Mouse (Mus musculus): ENCODE results near the gene Ugt1a7c. TPM values are rescaled to one million over a fixed set of nuclear protein-coding genes. Genes with fewer than 3 reads are reported as not detected.
"Not testable (repeated sequence)": the region's sequence is repeated elsewhere in the genome, so short reads cannot be mapped to it uniquely, and the experiment has no call there.

Ugt1a7c gene
- polyA plus RNA-seq, 1 experiment: 3.8 TPM

DNA sequence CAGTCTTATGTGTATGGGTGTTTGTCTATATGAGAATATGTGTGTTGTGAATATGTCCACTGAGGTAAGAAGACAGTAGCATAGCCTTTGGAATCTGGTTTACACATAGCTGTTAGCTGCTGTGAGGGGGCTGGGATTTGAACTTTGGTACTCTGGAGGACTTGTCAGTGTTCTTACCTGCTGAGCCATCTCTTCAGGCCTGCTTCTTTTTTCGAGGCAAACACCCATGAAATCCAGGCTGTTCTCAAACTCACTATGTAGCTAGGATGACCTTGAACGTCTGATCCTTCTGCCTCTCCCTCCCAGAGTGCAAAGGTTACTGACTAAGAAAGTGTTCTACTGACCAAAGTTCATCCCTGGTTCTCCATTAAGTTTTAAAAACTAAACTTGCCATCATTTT is 10.8 kb downstream of the Ugt1a7c start:
- WGBS: 69% methylated on average over 2 of the region's 2 CpGs

DNA sequence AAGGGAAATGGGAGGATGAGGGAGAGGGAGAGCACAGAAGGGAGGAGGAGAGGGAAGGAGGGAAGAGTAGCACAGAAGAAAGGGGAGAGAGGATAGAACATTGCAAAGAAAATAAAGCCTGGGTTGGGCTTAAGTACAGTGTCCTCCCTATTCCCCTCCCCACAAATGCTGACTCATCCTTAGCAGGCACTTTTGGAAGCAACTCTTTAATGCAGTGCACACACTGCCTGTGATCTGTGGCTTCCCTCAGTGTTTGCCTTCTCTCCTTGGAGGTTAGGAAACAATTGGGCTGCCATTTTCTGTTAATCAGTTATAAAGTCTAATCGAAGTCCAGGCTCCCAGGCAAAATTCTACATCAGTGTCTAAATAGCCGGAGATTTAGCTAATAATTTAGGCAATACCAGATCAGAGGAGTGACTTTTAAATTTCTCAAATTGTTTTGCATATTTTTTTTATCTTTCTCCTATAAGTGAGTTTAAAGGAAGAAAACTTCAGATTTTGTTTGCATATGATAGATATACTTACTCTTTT is 14.2 kb downstream of the Ugt1a7c start:
- H3K4me1 ChIP-seq (ENCODE audit: control insufficient read depth, insufficient read depth, low read length); H3K27ac ChIP-seq (ENCODE audit: control insufficient read depth, insufficient read depth, low read depth, low read length, poor library complexity); H3K4me3 ChIP-seq (replicated peaks; ENCODE audit: control insufficient read depth, low read depth, low read length): not testable (repeated sequence)
- 61% methylated on average over 2 of the region's 2 CpGs for WGBS

More for the DNA sequence above, 10.8 kb downstream of the Ugt1a7c start:
- Histone ChIP-seq H3K27ac (ENCODE audit: control insufficient read depth, insufficient read depth, low read depth, low read length, poor library complexity) (no peak overlapping the region), H3K4me3 (replicated peaks; ENCODE audit: control insufficient read depth, low read depth, low read length) (no peak overlapping the region), H3K4me1 (ENCODE audit: control insufficient read depth, insufficient read depth, low read length) (peaks cover 2% of the 10 kb centered on the region)
- TF ChIP-seq POLR2A (IDR thresholded peaks at IDR 0.05; ENCODE audit: borderline replicate concordance, control insufficient read depth, low read depth, low read length): no peak

DNA sequence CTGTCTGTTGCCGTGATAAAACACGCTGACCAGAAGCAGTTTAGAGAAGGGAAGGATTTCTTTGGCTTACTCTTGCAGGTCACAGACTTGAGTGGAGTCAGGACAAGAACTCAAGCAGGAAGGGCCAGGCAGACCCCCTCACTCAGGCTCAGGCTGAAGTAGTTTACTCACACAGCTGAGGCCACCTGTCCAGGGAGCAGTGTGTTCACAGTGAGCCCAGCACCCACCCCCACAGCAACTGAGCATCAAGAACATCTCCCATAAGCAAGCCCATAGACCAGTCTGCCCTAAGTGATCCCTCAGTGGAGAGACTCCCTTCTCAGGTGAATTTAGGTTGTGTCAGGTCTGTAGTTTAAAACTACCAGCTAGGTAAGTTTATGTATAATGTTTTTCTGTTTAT is 14.7 kb downstream of the Ugt1a7c start:
- H3K4me1 ChIP-seq (ENCODE audit: control insufficient read depth, insufficient read depth, low read length); H3K4me3 ChIP-seq (replicated peaks; ENCODE audit: control insufficient read depth, low read depth, low read length); H3K27ac ChIP-seq (ENCODE audit: control insufficient read depth, insufficient read depth, low read depth, low read length, poor library complexity): not testable (repeated sequence)
- 56% methylated on average over 2 of the region's 2 CpGs for WGBS

DNA sequence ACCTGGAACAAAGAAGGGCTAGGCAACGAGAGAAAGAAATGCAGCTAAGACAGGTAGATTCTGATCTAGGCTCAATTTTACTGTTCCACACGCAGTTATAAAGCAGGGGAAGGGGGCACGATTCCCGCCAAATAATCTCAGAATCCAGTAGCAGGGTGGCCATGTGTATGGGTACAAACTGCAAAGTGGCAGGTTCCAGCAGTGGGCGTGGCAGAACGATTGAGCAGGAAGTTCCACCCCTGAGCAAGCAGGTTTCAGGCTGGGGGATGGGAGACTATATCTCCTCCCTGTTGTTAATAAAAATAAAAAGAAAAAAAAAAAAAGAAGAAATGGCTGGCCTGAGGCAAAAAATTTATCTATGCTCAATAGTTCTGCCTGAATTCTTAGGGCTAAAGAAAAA is 17.9 kb downstream of the Ugt1a7c start:
- 85% methylated on average over 6 of the region's 6 CpGs for WGBS
- H3K4me3 ChIP-seq (replicated peaks; ENCODE audit: control insufficient read depth, low read depth, low read length); H3K27ac ChIP-seq (ENCODE audit: control insufficient read depth, insufficient read depth, low read depth, low read length, poor library complexity); H3K4me1 ChIP-seq (ENCODE audit: control insufficient read depth, insufficient read depth, low read length): not testable (repeated sequence)

DNA sequence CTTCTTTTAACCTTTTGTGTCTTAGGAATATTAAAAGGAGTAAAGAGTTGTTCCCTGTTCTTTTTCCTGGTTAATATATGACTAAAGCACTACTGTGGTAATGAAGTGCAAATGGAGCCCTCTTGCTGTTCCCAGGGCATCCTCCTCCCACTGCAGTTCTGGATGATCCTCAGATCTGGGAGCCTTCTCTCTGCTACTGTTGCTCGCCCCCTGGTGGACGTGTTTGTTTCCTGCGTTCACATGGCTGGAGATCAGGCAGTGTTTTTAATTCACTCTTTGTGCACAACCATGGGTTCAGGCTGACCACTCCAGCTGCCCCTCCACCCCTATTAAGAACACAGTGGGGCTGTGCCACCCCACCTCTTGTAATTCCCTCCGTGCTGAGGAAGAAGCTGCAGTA is 25.7 kb downstream of the Ugt1a7c start:
- WGBS: 29% methylated on average over 4 of the region's 4 CpGs
- TF ChIP-seq CTCF (IDR thresholded peaks at IDR 0.05; ENCODE audit: control insufficient read depth, insufficient read depth, low read length): 0 out of 2 replicates have a peak, but pooled peaks have one; percentile 18
- H3K4me1 ChIP-seq (ENCODE audit: control insufficient read depth, insufficient read depth, low read length); H3K4me3 ChIP-seq (replicated peaks; ENCODE audit: control insufficient read depth, low read depth, low read length); H3K27ac ChIP-seq (ENCODE audit: control insufficient read depth, insufficient read depth, low read depth, low read length, poor library complexity): not testable (repeated sequence)

DNA sequence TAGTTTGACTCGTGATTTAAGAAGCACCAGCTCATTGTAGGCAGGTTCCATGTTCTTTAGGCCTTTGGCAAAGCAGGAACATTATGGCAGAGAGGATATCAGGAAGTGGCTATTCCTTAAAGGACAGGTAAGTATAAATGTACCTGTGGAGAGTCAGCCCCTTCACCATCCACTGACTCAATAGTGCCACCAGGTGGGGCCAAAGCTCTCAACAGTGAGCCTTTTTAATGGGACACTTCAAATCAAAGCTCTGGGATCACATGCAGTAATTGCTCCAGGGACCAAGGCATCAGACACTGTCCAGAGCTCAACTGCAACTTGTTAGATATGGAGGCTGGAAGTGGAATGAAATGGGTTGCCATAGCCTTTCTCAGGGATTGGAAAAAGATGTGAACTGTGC is 26.7 kb downstream of the Ugt1a7c start:
- H3K4me1 ChIP-seq (ENCODE audit: control insufficient read depth, insufficient read depth, low read length); H3K4me3 ChIP-seq (replicated peaks; ENCODE audit: control insufficient read depth, low read depth, low read length); H3K27ac ChIP-seq (ENCODE audit: control insufficient read depth, insufficient read depth, low read depth, low read length, poor library complexity): not testable (repeated sequence)
- WGBS: no CpG with 5 or more reads among the region's 1 CpGs
- peak; percentile 12; the same call in 1 of the 2 replicates for TF ChIP-seq CTCF (IDR thresholded peaks at IDR 0.05; ENCODE audit: control insufficient read depth, insufficient read depth, low read length)

DNA sequence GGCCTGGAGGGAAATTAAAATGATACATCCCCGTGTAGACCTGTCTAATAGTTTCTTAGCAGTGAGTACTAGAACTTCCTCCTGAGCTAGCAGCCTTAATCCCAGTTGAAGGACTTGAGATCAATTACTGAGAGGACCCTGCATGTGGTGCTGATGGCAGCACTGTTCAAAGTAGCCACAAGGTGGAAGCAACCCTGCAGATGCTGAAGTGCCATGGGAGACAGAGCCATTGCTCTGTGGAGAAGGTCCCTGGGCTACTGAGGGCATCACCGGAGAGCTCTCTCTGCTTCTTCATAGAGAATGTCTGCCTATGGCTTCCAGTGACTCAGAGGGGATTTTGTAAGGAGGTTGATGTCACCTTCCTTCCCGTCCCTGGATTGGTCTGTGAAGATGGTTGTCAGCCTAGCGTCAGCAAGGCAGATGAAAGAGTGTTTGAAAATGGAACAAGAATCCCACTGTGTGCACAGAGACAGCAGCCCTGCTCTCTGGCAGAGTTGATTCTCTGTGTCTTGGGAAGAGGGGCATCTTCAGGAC is 31.0 kb downstream of the Ugt1a7c start:
- not testable (repeated sequence) for H3K4me3 ChIP-seq (replicated peaks; ENCODE audit: control insufficient read depth, low read depth, low read length); H3K4me1 ChIP-seq (ENCODE audit: control insufficient read depth, insufficient read depth, low read length); H3K27ac ChIP-seq (ENCODE audit: control insufficient read depth, insufficient read depth, low read depth, low read length, poor library complexity)
- WGBS: 62% methylated on average over 4 of the region's 4 CpGs

DNA sequence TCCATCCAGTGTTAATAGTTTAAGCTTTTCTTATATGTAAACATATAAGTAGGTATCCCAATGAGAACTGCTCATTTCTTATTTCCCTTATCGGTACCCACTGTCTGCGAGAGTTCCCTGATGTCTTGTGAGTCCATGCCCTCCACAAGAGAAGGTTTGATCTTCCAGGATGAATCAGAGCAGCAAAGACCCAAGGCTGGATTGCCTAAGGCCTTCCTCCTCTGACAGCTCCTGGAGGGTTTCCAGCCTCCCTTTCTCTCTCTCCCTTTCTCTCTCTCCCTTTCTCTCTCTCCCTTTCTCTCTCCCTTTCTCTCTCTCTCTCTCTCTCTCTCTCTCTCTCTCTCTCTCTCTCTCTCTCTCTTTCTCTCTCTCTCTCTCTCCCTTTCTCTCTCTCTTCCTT is 34.2 kb downstream of the Ugt1a7c start:
- WGBS: 76% methylated on average over 2 of the region's 2 CpGs
- not testable (repeated sequence) for H3K27ac ChIP-seq (ENCODE audit: control insufficient read depth, insufficient read depth, low read depth, low read length, poor library complexity); H3K4me3 ChIP-seq (replicated peaks; ENCODE audit: control insufficient read depth, low read depth, low read length); H3K4me1 ChIP-seq (ENCODE audit: control insufficient read depth, insufficient read depth, low read length)

DNA sequence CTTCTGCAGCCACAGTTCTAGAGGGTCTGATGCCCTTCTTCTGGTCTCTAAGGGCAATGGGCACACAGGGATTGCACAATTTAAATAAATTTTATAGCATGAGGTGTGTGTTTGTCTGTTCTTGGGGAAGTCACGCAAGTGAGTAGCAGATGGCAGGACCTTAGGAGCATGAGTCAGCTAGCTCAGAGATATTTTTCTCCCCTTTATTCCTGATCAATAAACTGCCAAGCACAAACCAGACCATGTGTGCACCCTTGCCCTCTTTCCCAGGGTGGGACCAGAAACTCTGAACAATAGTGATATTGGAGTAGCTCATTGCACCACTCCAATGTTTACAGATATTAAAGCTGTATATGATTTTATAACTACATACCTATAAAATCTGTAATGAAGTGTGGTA is 35.4 kb downstream of the Ugt1a7c start:
- 69% methylated on average over 1 of the region's 1 CpGs for whole genome bisulfite sequencing
- not testable (repeated sequence) for H3K27ac ChIP-seq (ENCODE audit: control insufficient read depth, insufficient read depth, low read depth, low read length, poor library complexity); H3K4me1 ChIP-seq (ENCODE audit: control insufficient read depth, insufficient read depth, low read length); H3K4me3 ChIP-seq (replicated peaks; ENCODE audit: control insufficient read depth, low read depth, low read length)

DNA sequence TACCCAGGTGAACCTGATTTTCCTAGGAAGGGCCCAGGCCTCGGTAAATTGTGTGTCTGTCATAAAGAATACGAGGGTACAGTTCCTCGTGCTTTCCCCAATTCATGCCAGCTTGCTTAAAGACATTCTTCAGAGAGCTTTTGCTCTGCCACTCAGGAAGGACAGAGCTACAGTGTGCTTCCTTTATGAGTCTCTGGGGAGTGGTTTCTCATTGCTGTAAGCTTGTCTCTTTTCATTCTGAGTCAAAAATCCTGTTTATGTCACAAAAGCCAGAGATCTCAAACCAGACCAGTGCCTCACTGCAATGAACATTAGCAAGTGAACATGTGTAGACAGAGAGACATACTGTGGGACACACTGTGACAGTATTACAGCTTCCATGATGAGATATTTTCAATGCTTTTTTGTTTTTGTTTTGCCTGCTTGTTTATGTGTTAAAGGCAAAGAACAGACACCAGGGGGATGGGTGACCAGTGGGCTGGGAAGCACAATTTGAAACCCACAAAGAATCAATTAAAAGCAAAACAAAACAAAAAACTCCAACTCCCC is 39.1 kb downstream of the Ugt1a7c start:
- peaks cover 1% of the 10 kb centered on the region for H3K4me1 ChIP-seq (ENCODE audit: control insufficient read depth, insufficient read depth, low read length)
- TF ChIP-seq CTCF (IDR thresholded peaks at IDR 0.05; ENCODE audit: control insufficient read depth, insufficient read depth, low read length) (no peak), POLR2A (IDR thresholded peaks at IDR 0.05; ENCODE audit: borderline replicate concordance, control insufficient read depth, low read depth, low read length) (no peak)
- 5% methylated on average over 3 of the region's 3 CpGs for WGBS
- H3K27ac ChIP-seq (ENCODE audit: control insufficient read depth, insufficient read depth, low read depth, low read length, poor library complexity): no peak overlapping the region
- no peak overlapping the region for H3K4me3 ChIP-seq (replicated peaks; ENCODE audit: control insufficient read depth, low read depth, low read length)

DNA sequence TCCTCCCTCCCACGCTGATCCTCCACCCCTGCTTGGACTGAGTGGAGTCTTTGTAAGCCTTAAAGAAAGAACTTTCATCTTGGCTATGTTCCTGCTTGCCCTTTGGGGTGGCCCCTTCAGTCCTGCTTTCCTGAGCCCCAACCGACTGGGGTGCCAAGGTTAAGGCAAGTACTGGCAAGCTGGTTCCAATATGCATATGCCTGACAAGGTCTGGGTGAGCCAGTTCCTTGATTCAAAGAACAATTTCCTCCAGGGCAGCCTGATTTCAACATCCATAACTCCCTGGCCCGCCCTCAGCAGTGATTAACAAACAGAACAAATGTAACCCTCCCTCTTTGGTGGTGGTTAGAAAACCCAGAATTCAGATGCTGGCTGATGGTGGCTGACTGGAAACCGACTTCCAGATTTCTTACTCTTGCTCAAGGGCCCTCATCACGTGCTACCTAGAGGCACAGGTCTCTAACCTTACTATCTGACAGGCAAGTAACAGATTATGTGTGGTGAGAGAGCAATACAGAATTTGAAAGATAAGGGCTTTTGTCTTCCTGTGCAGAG is 39.7 kb downstream of the Ugt1a7c start, which contains the start of gene Ugt1a6a:
TSS of gene Ugt1a6a (plus strand) at position 353 of the 555 bp plus-strand sequence.
- 6% methylated on average over 5 of the region's 5 CpGs for WGBS

DNA sequence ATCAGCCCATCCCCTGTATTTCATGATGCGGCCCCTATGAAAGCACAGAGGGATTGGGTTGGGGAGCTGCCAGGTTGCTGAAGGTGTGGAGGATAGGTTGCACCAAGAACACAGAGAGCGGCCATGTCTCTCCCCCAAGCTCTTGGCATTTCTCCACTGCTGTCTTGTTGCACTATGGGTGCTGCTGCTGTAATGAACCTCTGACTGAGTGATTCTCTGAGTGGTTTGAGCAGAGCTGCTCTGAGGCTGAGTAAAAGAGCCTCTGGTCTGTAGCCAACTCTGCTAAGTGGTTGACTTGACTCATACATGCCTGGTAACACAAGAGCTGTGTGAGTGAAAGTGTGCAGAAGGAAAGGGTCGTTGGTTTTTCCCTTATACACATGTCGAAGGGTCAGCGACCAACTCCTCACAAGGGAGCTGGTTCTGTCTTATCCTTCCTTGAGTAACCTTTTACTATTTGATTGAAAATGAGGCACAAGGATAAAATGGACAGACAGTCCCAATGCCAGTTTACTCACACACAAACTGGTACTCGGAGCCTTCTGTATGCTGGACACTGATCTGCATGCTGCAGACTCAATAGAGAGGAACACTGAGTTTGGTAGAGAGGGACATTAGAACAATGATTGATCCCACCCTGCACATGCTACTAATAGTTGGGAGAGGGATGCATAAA is 40.5 kb downstream of the Ugt1a7c start:
- H3K4me1 ChIP-seq (ENCODE audit: control insufficient read depth, insufficient read depth, low read length); H3K27ac ChIP-seq (ENCODE audit: control insufficient read depth, insufficient read depth, low read depth, low read length, poor library complexity); H3K4me3 ChIP-seq (replicated peaks; ENCODE audit: control insufficient read depth, low read depth, low read length): not testable (repeated sequence)
- 71% methylated on average over 6 of the region's 6 CpGs for WGBS

More for the DNA sequence above, 39.7 kb downstream of the Ugt1a7c start, which contains the start of gene Ugt1a6a:
- H3K4me3 ChIP-seq (replicated peaks; ENCODE audit: control insufficient read depth, low read depth, low read length); H3K27ac ChIP-seq (ENCODE audit: control insufficient read depth, insufficient read depth, low read depth, low read length, poor library complexity); H3K4me1 ChIP-seq (ENCODE audit: control insufficient read depth, insufficient read depth, low read length): not testable (repeated sequence)
